Mouse (Mus musculus) cortical plate, adult 2 months (tissue): ENCODE data around the gene Mpdz.

ENCODE experiments used
- CTCF ChIP-seq: fragments of 200-500 bp; IDR thresholded peaks from 2 replicates; pipeline ENCODE4 v1.5.1; 2011; ENCODE audit warnings: mild to moderate bottlenecking, control low read depth, low read length; ENCODE audit not compliant: insufficient read depth; ENCODE audit errors: extremely low read depth
- POLR2A ChIP-seq: fragments of 200-500 bp; IDR thresholded peaks from 2 replicates; pipeline ENCODE4 v1.6.1; 2011; ENCODE audit warnings: mild to moderate bottlenecking, low read length, control low read depth; ENCODE audit not compliant: insufficient read depth; ENCODE audit errors: extremely low read depth

GRCm38 (mm10) chr4:81252859-81253780 is 189.5 kb downstream of the Mpdz start:
- TF ChIP-seq POLR2A (no peak), CTCF (no peak)
